Mouse (Mus musculus) spleen, adult 2 months (tissue): ENCODE measurements at regions not wholly inside any gene's neighbourhood (a gene's known extent, or its start where the extent isn't known, plus 50 kb on each side); places are given as distances from the start of the nearest gene placed in this dataset.

Source experiments
- DNase-seq, 2 experiments: peaks; one replicate each; pipeline versions ENCODE4 v3.0.0 to v3.0.0-alpha.2; 2012 to 2021; ENCODE audit warnings: low spot score in 2 of 2, low read depth in 1 of 2
- H3K27ac ChIP-seq: fragments of 200-500 bp; 2 replicates; pipeline ENCODE4 v1.5.1; 2012; ENCODE audit warnings: low read length, inconsistent platforms; ENCODE audit not compliant: insufficient read depth
- H3K27me3 ChIP-seq: fragments of 200-500 bp; 2 replicates; pipeline ENCODE4 v1.6.1; 2012; ENCODE audit warnings: mild to moderate bottlenecking, moderate library complexity, low read length, inconsistent platforms; ENCODE audit not compliant: control insufficient read depth, insufficient read depth
- H3K36me3 ChIP-seq: fragments of 200-500 bp; 2 replicates; pipeline ENCODE4 v1.6.1; 2012; ENCODE audit warnings: mild to moderate bottlenecking, low read length, inconsistent platforms; ENCODE audit not compliant: control insufficient read depth, insufficient read depth
- H3K4me1 ChIP-seq: fragments of 200-500 bp; 2 replicates; pipeline ENCODE4 v1.6.1; 2011; ENCODE audit warnings: inconsistent platforms; ENCODE audit not compliant: control insufficient read depth, insufficient read depth, insufficient read length
- H3K4me3 ChIP-seq: fragments of 200-500 bp; 2 replicates; pipeline ENCODE4 v1.5.1; 2011; ENCODE audit warnings: mild to moderate bottlenecking, inconsistent platforms; ENCODE audit not compliant: insufficient read depth, insufficient read length; ENCODE audit errors: extremely low read depth
- CTCF ChIP-seq: fragments of 200-500 bp; IDR thresholded peaks from 2 replicates; pipeline ENCODE4 v1.5.1; 2011; ENCODE audit warnings: mild to moderate bottlenecking, inconsistent platforms; ENCODE audit not compliant: insufficient read depth, insufficient read length, insufficient replicate concordance; ENCODE audit errors: extremely low read depth
- POLR2A ChIP-seq: fragments of 200-500 bp; IDR thresholded peaks from 2 replicates; pipeline ENCODE4 v1.6.1; 2011; ENCODE audit warnings: low read depth, low read length, inconsistent platforms
- WGBS: fragments of 180-500 bp; shearing (Covaris S2); methylation state at CpG from one replicate; pipeline ENCODE4 v1.1.7; 2018; 5-methylcytosine and 5-hydroxymethylcytosine counted together

- WGBS = 77% methylated on average over 4 of the region's 4 CpGs
- Histone ChIP-seq H3K4me1 (no peaks in the 10 kb centered on the region), H3K36me3 (no peaks in the 10 kb centered on the region), H3K4me3 (no peak overlapping the region), H3K27ac (no peak overlapping the region), H3K27me3 (no peaks in the 10 kb centered on the region)
- TF ChIP-seq POLR2A (no peak), CTCF (no peak)
- no peak for DNase-seq
These were observed 124.0 kb upstream of the Clnk start for GRCm38 (mm10) chr5:39000643-39001042.

- no peaks in the 10 kb centered on the region for H3K4me1 ChIP-seq
- no peak overlapping the region for H3K4me3 ChIP-seq
- H3K36me3 ChIP-seq = no peaks in the 10 kb centered on the region
- no peak for DNase-seq
- TF ChIP-seq CTCF = no peak
- TF ChIP-seq POLR2A = no peak
- 79% methylated on average over 2 of the region's 2 CpGs for WGBS
- H3K27ac ChIP-seq = no peak overlapping the region
- H3K27me3 ChIP-seq = no peaks in the 10 kb centered on the region
These were observed 123.1 kb upstream of the Clnk start for GRCm38 (mm10) chr5:38999700-39000099.

- H3K36me3 ChIP-seq = no peaks in the 10 kb centered on the region
- H3K27me3 ChIP-seq = 0 out of 2 replicates have a peak, but pooled peaks cover 1% of the 10 kb centered on the region
- H3K4me3 ChIP-seq = no peak overlapping the region
- H3K4me1 ChIP-seq = no peaks in the 10 kb centered on the region
- WGBS = 60% methylated on average over 6 of the region's 6 CpGs
- TF ChIP-seq POLR2A (no peak), CTCF (no peak)
- H3K27ac ChIP-seq = no peak overlapping the region
- no peak for DNase-seq
These were observed 96.0 kb upstream of the Clnk start for GRCm38 (mm10) chr5:38972397-38973159.

GRCm38 (mm10) chr5:38970497-38970896 lies 93.9 kb upstream of the Clnk start:
- no peaks in the 10 kb centered on the region for H3K36me3 ChIP-seq
- H3K4me3 ChIP-seq = no peak overlapping the region
- TF ChIP-seq POLR2A = no peak
- TF ChIP-seq CTCF = no peak
- no peaks in the 10 kb centered on the region for H3K4me1 ChIP-seq
- no peak overlapping the region for H3K27ac ChIP-seq
- 32% methylated on average over 4 of the region's 4 CpGs for WGBS
- H3K27me3 ChIP-seq = 0 out of 2 replicates have a peak, but pooled peaks cover 1% of the 10 kb centered on the region
- no peak for DNase-seq

- no peak for DNase-seq
- H3K4me3 ChIP-seq = no peak overlapping the region
- H3K36me3 ChIP-seq = no peaks in the 10 kb centered on the region
- H3K27ac ChIP-seq = no peak overlapping the region
- 43% methylated on average over 1 of the region's 1 CpGs for WGBS
- no peaks in the 10 kb centered on the region for H3K27me3 ChIP-seq
- no peak for TF ChIP-seq CTCF
- TF ChIP-seq POLR2A = no peak
- H3K4me1 ChIP-seq = no peaks in the 10 kb centered on the region
These were observed 90.4 kb upstream of the Clnk start for GRCm38 (mm10) chr5:38967010-38967409.

GRCm38 (mm10) chr5:38964445-38964844 lies 87.8 kb upstream of the Clnk start:
- Histone ChIP-seq H3K4me1 (no peaks in the 10 kb centered on the region), H3K27ac (no peak overlapping the region), H3K36me3 (no peaks in the 10 kb centered on the region), H3K4me3 (no peak overlapping the region), H3K27me3 (no peaks in the 10 kb centered on the region)
- DNase-seq = no peak
- no peak for TF ChIP-seq CTCF

GRCm38 (mm10) chr5:38950520-38951288 lies 74.1 kb upstream of the Clnk start:
- 77% methylated on average over 9 of the region's 9 CpGs for WGBS
- DNase-seq = no peak
- Histone ChIP-seq H3K36me3 (no peaks in the 10 kb centered on the region), H3K27me3 (no peaks in the 10 kb centered on the region), H3K4me3 (no peak overlapping the region), H3K27ac (no peak overlapping the region), H3K4me1 (no peaks in the 10 kb centered on the region)
- TF ChIP-seq CTCF (no peak), POLR2A (no peak)
